Mouse (Mus musculus) kidney, postnatal 14 days (tissue): ENCODE results near the gene Tmem56.
A peak's percentile ranks its signal among the peaks of the same experiment; 100 is the strongest.

Source experiments
- DNase-seq: peaks from one replicate; pipeline ENCODE4 v3.0.0; 2022; ENCODE audit warnings: mixed read lengths

Gene Tmem56

DNA sequence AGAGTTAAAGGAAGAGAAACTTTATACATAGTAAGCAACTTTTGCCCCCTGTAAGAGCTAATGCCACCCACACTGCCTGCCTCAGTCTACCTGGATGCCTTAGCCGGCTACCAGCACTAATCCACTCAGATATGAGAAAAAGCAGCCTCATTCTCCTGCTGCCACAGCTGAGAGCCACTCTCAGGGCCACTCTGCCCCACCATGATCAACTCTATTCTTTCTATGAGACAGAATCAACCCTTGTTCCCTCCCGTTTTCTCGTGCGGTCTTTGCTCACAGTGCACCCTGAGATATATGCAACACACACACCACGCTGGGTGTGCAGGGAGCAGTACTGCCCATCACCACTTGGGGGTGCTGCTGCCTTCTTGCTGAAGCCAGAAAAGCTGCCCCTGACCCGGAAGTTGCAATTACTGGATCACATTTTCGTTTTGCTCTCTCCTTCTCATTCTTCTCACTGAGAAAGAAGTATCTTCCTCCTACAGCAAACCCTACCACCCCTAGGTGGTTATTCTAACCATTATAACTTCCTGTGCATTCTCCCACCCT lies 119.6 kb downstream of the Tmem56 start:
- peak; percentile 43 for DNase-seq

DNA sequence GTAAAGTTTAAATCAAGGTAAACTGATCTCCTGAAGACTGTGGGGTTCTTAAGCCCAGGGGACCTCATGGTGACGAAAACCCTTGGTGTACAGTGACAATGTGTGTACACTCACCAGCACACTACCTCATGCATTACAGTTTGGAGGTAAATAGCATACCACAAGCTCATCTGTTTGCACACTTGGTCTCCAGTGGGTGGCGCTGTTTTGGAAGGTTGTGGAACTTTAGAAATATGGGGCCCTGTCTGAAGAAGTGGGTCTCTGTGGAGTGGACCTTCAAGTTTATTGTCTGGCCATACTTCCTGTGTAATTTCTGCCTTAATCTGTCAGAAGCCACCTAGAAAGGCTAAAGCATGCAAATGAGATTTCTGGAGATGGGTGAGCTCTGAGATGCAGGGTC lies 121.2 kb downstream of the Tmem56 start:
- no peak for DNase-seq

DNA sequence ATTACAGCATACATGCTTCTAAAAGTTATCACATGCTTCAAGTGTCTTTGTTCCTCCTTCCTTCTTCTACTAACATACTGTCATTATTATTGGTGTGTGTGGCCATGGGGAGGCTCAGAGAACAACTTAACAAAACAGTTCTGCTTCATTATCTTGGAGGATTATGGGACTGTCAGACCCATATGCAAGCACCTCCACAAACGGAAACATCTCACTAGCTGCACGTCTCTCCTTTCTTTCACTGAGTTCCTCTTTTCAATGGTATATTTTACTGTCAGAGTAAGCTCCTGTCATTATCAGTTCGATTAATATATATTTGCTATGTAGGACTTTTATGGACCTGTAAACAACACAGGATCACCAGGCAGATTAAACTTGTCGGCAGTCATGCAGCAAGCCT lies 122.5 kb downstream of the Tmem56 start:
- DNase-seq, result no peak

DNA sequence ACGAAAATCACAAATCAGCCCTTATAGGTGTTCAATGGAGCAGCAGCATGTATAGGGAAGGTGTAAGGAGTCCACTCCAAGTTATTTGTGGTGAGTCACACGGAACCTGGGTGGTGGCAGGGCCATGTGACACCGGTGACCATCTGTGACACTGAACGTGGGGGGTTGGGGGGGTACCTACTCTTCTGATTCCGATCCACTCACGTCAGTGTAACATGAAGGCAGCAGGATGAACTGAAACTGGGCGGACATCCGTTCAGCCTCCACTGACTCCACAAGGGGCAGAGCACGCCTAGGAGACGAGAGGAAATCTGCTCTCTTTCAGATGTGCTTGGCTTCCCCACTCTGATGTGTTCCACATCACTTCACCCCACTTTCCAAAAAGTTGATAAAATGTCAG lies 123.3 kb downstream of the Tmem56 start:
- DNase-seq, result no peak

DNA sequence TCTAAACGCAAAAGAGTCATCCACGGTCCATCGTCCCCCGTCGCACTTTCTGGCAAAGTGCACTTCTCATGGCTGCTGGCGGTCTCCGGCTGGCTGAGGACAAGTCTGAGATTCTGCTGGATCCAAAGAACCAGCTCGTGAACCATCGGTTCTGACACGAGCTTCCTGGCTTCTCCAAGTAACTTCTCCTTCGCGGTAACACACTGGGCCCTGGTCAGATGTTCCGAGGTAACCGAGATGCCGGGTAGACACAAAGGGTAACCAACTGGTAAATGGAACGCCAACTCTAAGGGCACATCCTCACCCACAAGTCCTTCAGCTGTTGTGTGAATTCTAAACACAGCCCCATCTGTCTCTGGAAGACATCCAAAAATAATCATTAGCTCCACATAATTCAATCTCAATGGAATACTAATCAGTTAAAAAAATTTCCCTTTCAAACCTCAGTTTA lies 124.0 kb downstream of the Tmem56 start:
- no peak for DNase-seq

DNA sequence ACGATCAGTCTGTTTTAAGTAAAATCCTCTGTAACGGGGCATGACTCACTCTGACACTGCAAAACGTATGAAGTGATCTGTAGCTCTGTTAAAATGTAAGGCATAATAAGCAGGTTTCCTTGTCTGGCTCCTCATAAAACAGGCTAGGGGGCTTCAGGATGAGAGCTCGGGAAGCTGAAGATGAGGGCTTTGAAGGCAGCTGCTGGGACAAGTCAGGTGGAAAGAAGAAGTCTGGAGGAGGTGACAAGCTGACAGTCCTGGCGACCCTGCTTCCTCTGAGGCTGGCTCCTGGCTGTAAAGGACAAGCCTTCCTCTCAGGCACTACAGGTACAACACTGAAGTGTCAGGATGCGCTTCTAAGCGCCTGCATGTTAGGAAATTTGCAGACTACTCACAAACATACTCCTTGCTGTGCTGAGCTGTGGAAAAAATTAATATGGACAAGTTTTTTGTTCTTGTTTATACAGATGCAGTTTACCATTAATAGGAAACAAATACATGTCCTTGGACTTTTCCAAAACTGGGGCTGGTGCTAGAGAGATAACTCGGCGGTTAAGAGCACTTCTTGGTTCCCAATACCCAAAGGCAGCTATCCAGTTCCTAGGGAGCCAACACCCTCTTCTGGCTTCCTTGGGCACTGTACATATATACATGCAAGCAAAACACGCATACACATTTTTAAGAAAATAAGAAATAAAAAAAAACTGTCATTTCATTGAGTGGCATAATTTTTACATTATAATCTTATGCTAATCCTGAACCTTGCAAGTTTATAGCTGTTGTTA lies 125.2 kb downstream of the Tmem56 start:
- no peak for DNase-seq

DNA sequence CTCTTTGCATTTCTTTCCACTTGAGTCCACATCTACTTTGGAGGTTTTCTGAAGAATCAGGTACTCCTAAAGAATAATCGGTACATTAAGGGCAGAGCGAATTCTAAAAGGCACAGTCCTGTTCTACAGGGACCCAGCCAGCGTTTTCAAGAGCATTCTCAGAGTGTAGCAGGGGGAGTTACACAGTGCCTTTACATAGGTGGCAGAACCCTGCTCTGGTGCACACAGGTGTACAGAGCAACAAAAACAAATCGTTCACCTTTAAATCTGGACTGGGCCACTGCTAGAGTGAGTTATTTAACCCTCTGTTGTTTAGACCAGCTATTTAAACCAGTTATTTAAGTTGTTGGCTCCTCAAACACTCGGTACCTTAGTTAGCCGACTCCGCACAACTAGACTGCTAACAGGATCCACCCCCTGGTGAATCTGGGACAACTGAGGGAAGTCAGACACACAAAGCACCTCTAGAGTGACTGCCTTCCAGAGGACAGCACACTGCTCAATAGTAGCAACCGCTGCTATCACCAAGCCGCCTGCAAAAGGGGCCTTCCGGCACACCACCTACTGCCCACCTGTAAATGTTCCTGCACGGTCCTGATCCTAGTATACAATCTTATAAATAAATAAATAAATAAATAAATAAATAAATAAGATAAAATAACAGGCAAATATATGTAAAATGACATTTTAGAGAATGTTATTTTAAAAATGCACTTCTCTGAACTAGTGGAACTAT lies 126.3 kb downstream of the Tmem56 start:
- DNase-seq, result no peak

DNA sequence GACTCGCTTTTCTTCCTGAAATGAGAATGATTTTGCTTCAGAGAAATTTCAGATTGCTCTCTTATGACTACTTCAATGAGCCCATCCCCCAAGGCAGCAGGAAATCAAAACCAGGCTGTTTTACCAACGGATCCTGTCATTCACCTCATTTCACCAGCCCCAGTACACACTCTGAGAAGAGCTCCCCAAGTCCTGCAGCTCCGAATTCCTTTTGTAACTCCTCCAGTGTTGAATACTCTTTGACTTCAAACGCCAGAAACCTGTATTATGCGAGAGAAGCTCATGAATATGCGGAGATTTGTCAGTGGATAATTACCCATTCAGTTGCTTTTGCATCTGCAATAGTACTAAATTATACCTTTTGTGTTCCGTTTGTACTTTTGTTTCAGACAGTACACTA lies 126.9 kb downstream of the Tmem56 start:
- DNase-seq, result no peak
